Mouse (Mus musculus): ENCODE data around the gene Zbtb3.
"Not testable (repeated sequence)": the region's sequence is repeated elsewhere in the genome, so short reads cannot be mapped to it uniquely, and the experiment has no call there.

The Zbtb3 gene

GRCm38 (mm10) chr19:8803204-8803780 lies 937 bp downstream of the Zbtb3 start:
- no peak for DNase-seq (ENCODE audit: low spot score in 2 of 2)

DNA sequence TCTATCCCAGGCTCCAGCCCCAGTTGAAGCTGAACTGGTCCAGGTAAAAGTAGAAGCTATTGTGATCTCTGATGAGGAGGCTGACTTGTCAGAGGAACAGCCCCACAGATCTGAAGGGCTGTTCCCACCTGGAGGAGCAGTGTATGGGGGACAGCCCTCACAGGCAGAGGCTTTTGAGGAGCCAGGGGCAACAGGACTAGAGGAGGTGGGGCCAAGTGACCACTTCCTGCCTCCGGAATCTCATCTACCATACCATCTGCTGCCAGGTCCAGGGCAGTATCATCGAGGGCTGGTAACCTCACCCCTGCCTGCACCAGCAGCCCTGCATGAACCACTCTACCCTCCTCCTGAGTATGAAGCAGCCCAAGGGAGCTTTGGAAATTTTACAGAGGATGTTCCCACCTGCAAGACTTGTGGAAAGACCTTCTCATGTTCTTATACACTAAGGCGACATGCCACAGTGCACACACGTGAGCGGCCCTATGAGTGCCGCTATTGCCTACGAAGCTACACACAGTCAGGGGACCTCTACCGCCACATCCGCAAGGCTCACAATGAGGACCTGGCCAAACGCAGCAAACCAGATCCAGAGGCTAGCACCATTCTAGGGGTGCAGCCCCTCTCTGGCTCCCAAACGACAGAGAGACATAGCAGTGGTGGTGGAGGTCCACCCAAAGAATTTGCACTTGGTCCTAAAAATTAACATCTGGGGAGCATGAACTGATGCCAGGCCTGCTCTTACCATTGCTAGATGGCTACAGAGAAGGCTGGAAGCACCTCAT lies 1.7 kb downstream of the Zbtb3 start:
- DNase-seq (ENCODE audit: low spot score in 2 of 2) = no peak

DNA sequence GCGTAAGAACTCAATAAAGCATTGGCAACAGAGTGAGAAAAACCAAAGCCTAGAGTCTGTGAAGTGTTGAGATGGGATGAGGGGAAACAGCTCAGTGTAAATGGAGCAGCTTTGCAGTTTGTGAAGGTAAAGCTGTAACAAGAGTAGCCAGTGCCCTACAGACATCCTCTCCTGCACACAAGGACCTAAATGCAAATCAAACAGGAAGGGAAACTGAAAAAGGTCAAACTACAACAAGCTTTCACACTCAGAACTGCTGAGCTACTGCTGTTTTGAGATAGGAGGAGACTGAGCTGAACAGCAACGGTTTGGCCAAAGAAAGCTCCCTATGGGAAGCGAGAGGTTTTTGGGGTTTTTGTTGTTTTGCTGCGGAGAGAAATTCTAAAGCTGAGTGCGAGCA lies 4.5 kb downstream of the Zbtb3 start:
- no peak for DNase-seq (ENCODE audit: low spot score in 2 of 2)

- no peak for DNase-seq (ENCODE audit: low spot score in 2 of 2)
Measured at GRCm38 (mm10) chr19:8815812-8816211, 13.5 kb downstream of the Zbtb3 start.

DNA sequence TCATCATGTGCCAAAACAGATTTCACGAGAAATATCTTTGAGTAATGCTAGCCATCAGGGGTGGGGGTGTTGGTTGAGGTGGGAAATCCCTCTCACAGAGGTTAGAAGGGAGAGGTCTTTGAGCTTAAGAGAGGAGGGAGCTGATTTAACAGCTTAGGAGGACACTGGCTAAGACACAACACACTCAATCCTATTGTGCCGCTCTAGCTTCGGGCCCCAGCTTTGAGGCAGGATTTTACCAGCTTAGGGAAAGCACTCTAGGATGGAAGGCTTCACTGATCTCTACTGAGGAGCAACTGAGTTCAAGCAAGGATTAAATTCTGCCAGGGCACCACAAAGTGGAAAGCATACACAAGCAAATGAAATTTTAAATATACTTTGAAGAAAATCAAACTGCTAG lies 14.6 kb downstream of the Zbtb3 start:
- DNase-seq (ENCODE audit: low spot score in 2 of 2) = no peak

GRCm38 (mm10) chr19:8818301-8818798 lies 16.0 kb downstream of the Zbtb3 start:
- no peak for DNase-seq (ENCODE audit: low spot score in 2 of 2)

DNA sequence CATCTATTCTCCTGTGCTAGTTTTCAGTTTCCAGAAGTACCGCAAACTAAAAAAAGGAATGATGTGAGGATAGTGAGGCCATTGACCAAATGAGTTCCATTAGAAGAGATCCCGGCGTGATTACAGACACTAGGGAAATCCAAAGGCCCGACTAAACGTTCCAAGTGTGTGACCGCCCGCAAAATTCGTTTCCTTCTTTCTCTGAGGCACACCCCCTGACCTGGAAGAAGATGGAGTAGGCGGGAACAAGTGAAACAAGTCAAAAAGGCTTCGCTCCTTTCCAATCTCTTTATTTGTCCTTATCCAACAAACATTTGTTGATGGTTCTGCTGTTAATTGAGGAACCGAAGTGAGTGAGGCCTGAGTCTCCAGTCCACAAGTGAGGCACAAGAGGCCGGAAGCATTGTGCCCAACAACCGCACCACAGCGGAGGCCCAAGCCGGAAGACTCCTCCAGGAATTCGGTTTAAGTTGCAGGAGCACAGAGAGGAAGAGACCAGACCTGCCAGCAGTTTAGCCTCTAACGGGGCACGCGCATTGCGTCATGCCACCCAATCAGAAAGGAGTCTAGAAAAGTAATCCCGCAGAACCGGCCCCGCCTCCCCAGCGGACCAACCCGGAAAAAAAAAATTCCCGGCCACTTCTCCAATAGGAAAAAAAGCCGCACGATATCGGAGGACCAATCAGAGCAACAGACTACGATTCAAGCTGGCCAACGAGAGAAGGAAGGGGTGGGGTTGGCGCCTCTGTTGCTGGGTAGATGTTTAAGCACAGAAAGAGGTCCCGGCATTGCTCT lies 16.6 kb downstream of the Zbtb3 start, which contains the start of gene Ttc9c:
Ttc9c (minus strand) TSS at position 533 of the 795 bp plus-strand sequence.
- peak in 1 of 2 experiments; percentile 98 for DNase-seq (ENCODE audit: low spot score in 2 of 2)

DNA sequence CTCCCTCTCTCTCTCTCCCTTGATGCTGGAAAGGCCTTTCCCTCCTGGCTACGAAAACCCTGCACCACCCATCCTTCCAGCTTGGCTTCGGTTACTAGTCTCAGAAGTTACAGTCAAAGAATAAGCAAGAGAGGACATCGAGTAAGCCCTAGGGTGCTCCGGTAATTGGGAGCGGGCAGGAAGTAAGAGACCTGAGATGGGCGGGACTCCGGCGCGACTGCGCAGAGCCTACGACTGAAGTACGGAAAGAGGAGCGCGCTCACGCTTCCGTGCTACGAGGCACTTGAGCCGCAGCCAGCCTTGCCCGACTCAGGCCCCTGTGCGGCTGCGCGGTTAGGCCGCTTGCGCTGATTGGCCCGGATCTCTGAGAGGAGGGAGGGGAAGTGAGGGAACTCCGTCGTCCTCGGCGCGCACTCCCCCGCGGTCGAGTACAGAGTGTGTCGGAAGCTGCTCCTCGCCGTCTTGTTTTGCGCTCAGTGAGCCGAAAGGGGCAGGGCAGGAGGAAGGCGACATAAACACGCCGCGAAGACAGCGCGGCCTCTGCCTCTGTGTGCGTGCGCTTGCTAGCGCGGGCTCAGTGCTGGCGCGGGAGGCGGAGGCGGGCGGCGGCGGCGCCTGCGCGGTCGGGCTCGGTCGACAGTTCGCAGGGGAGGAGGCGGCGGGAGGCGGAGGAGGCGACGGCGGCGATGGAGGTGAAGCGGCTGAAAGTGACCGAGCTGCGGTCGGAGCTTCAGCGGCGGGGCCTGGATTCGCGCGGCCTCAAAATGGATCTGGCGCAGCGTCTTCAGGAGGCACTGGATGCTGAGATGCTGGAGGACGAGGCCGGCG lies 17.5 kb downstream of the Zbtb3 start, which contains the start of gene Hnrnpul2:
Hnrnpul2 (plus strand) TSS at position 415 of the 828 bp plus-strand sequence.
- DNase-seq (ENCODE audit: low spot score in 2 of 2) = peak; percentile 94 to 98

- DNase-seq (ENCODE audit: low spot score in 2 of 2) = no peak
Measured at GRCm38 (mm10) chr19:8820424-8820956, 18.1 kb downstream of the Zbtb3 start.

GRCm38 (mm10) chr19:8821146-8821545 lies 18.8 kb downstream of the Zbtb3 start:
- no peak for DNase-seq (ENCODE audit: low spot score in 2 of 2)

GRCm38 (mm10) chr19:8822696-8823095 lies 20.3 kb downstream of the Zbtb3 start:
- DNase-seq (ENCODE audit: low spot score in 2 of 2) = no peak

DNA sequence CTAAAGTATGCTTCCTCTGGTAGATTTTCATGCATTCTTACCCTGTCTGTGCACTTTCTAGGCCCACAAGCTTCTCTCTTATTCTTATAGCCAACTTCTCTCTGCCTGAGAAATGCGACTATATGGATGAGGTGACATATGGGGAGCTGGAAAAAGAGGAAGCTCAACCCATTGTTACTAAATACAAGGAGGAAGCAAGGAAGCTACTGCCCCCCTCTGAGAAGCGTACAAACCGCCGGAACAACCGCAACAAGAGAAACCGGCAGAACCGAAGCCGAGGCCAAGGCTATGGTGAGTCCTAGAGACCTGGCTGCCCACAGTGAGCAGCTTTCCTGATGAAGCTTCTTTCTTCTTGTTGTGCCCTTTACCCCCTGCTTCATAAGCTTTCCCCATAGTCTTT lies 27.3 kb downstream of the Zbtb3 start, which contains the start of gene AC129217.1:
AC129217.1 (plus strand) TSS at position 114 of the 400 bp plus-strand sequence.
- no peak for DNase-seq (ENCODE audit: low spot score in 2 of 2)

DNA sequence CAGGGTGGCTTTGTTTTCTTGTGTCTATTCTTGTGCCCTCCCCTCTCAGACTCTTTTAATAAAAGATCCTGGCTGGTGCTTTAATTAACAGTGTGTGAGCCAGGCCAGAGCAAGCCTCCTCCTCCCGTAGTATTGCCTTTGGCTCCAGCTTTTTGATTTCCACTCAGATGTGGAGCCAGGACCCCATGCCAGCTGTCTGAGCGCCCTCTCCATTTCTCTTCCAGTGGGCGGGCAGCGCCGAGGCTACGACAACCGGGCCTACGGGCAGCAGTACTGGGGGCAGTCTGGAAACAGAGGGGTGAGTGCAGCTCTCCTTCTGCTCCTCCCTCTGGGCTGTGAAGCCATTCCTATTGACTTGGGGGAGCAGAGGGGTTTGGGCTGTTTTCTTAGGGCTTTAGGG lies 28.3 kb downstream of the Zbtb3 start:
- no peak for DNase-seq (ENCODE audit: low spot score in 2 of 2)

GRCm38 (mm10) chr19:8831262-8831661 lies 28.9 kb downstream of the Zbtb3 start:
- DNase-seq (ENCODE audit: low spot score in 2 of 2) = no peak

DNA sequence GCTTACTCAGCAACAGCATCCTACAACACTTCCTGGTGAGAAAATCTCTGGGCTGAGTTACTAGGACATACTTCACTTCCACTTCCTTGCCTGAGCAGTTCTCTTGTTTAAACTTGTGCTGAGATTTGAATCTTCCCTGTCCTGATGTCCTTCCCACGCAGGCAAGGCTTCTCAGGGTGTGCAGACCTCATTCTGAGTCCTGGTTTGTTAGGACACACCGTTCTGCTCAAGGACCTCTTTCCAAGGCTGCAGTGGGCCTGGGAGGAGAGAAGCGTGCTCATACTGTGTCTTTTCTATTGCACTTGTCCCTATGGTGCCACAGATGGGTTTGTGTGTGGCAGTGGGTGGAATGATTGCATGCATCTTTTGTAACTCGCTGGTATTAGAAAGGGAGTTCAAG lies 30.6 kb downstream of the Zbtb3 start:
- no peak for DNase-seq (ENCODE audit: low spot score in 2 of 2)

- DNase-seq (ENCODE audit: low spot score in 2 of 2) = not testable (repeated sequence)
Measured at GRCm38 (mm10) chr19:8836327-8836726, 34.0 kb downstream of the Zbtb3 start.

- peak; percentile 80 to 82 for DNase-seq (ENCODE audit: low spot score in 2 of 2)
Measured at GRCm38 (mm10) chr19:8837251-8837791, 35.0 kb downstream of the Zbtb3 start, which contains the start of gene Bscl2. Bscl2 (plus strand) TSS chr19:8837467.

DNA sequence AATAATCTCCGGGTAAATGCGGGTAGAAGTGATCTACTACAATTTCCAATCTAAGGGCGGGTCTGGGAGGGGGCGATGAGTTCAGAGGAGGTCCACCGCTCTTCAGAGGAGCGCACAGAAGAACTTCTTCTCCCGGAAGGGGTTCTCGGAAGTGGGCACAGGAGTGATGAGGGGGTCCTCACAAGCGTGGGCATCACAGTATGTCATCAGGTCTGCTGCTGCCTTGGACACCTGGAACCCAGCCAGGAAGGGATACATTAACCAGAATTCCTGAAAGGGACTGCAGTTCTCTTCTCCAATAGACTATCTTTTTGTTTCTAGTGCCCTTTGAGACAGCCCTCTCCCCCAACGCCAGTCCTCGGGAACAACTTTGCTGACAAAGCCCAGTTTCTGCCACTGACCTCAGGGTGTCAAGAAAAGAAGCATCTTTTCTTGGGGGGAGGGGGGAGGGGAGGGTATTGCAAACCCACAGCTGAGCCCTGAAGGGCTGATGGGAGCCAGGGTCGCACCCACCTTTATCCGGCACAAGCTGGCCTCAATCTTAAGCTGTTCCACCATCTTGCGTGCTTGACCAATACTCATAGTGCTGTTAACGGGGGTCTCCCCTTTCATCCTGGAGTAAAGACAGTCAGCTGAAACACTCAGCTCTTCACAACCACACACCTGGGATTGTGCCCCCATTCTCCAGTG lies 35.8 kb downstream of the Zbtb3 start:
- no peak for DNase-seq (ENCODE audit: low spot score in 2 of 2)

DNA sequence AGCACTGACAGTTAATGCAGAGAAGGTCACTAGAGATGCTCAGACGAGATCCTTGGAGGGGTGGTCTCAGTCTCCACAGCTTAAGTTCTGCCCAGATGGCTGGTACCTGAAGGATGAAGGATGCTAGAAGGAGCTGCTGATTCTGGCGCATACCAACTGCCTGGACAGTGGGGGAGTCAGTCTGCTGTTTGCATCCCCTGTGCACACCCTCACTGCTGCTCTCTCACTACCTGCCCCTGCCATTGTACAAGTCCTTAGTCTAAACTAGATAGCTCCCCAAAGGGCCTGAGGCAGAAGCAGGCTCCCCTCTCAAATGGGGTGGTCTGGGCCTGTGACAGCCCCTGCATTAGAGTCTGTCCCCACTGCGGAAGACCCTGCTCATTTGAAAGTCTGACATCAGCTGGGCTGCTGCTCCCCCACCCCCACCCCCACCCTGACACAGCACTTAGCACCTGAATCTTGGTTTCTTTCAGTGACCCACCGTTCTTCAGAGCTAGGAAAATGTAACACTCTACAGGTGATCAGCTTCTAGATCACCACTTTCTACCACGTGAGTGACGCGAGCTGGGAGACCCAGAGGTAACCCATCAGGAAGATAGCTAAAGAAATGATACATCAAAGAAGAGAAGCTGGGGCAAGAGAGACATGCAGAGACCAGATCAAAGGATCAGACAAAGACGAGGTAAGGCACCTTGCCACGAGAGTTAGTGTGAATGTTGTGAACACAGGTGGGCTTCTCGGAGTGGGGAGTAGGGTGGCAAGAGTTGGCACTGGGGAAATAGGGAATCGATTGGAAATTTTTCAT lies 37.0 kb downstream of the Zbtb3 start, which contains the start of gene Gng3:
Gng3 (minus strand) TSS at position 92 of the 805 bp plus-strand sequence.
- DNase-seq (ENCODE audit: low spot score in 2 of 2) = no peak

All from urinary bladder, postnatal 36 days (tissue).